Mouse (Mus musculus): ENCODE data around the gene Glrx5. TPM values are rescaled to one million over a fixed set of nuclear protein-coding genes. Genes with fewer than 3 reads are reported as not detected.

Gene Glrx5
- total RNA-seq, 2 experiments from 2014 or later = 29.8 to 56.1 TPM

- no peak for ATAC-seq (replicated peaks; ENCODE audit: poor library complexity, severe bottlenecking)
These were observed 29.3 kb upstream of the Glrx5 start for GRCm38 (mm10) chr12:105003158-105003557.

GRCm38 (mm10) chr12:105003715-105004114, 28.8 kb upstream of the Glrx5 start:
- ATAC-seq (replicated peaks; ENCODE audit: poor library complexity, severe bottlenecking) = 0 out of 2 replicates have a peak, but pooled peaks have one; percentile 3

- ATAC-seq (replicated peaks; ENCODE audit: poor library complexity, severe bottlenecking) = no peak
These were observed 27.4 kb upstream of the Glrx5 start for GRCm38 (mm10) chr12:105004956-105005714.

GRCm38 (mm10) chr12:105005715-105005972, 26.8 kb upstream of the Glrx5 start:
- no peak for ATAC-seq (replicated peaks; ENCODE audit: poor library complexity, severe bottlenecking)

- no peak for ATAC-seq (replicated peaks; ENCODE audit: poor library complexity, severe bottlenecking)
These were observed 24.3 kb upstream of the Glrx5 start for GRCm38 (mm10) chr12:105008150-105008549.

- peak; percentile 51 for ATAC-seq (replicated peaks; ENCODE audit: poor library complexity, severe bottlenecking)
These were observed 23.7 kb upstream of the Glrx5 start for GRCm38 (mm10) chr12:105008752-105009178.

- ATAC-seq (replicated peaks; ENCODE audit: poor library complexity, severe bottlenecking) = peak; percentile 34
These were observed 22.9 kb upstream of the Glrx5 start, which contains the start of gene Syne3 for GRCm38 (mm10) chr12:105009370-105010212. Gene Syne3, minus strand, starts transcription at chr12:105009809.

GRCm38 (mm10) chr12:105010213-105010790, 22.2 kb upstream of the Glrx5 start:
- peak; percentile 2; the same call in 1 of the 2 replicates for ATAC-seq (replicated peaks; ENCODE audit: poor library complexity, severe bottlenecking)

GRCm38 (mm10) chr12:105011589-105011988, 20.9 kb upstream of the Glrx5 start:
- ATAC-seq (replicated peaks; ENCODE audit: poor library complexity, severe bottlenecking) = no peak

GRCm38 (mm10) chr12:105012314-105012713, 20.2 kb upstream of the Glrx5 start:
- ATAC-seq (replicated peaks; ENCODE audit: poor library complexity, severe bottlenecking) = no peak

GRCm38 (mm10) chr12:105013065-105013464, 19.4 kb upstream of the Glrx5 start:
- ATAC-seq (replicated peaks; ENCODE audit: poor library complexity, severe bottlenecking) = peak; percentile 53

GRCm38 (mm10) chr12:105016199-105016598, 16.3 kb upstream of the Glrx5 start:
- ATAC-seq (replicated peaks; ENCODE audit: poor library complexity, severe bottlenecking) = no peak

- no peak for ATAC-seq (replicated peaks; ENCODE audit: poor library complexity, severe bottlenecking)
These were observed 15.8 kb upstream of the Glrx5 start for GRCm38 (mm10) chr12:105016639-105017038.

- peak; percentile 82 for ATAC-seq (replicated peaks; ENCODE audit: poor library complexity, severe bottlenecking)
These were observed 12.9 kb upstream of the Glrx5 start for GRCm38 (mm10) chr12:105019359-105020219.

GRCm38 (mm10) chr12:105021441-105022069, 10.9 kb upstream of the Glrx5 start:
- ATAC-seq (replicated peaks; ENCODE audit: poor library complexity, severe bottlenecking) = peak; percentile 30

GRCm38 (mm10) chr12:105022141-105022540, 10.3 kb upstream of the Glrx5 start:
- no peak for ATAC-seq (replicated peaks; ENCODE audit: poor library complexity, severe bottlenecking)

GRCm38 (mm10) chr12:105022776-105023175, 9.7 kb upstream of the Glrx5 start:
- no peak for ATAC-seq (replicated peaks; ENCODE audit: poor library complexity, severe bottlenecking)

GRCm38 (mm10) chr12:105025271-105025946, 7.1 kb upstream of the Glrx5 start:
- ATAC-seq (replicated peaks; ENCODE audit: poor library complexity, severe bottlenecking) = peak; percentile 60

GRCm38 (mm10) chr12:105025947-105026586, 6.4 kb upstream of the Glrx5 start:
- no peak for ATAC-seq (replicated peaks; ENCODE audit: poor library complexity, severe bottlenecking)
